22 mouse cellular contexts compared by ENCODE assay signal in genomic region chr3:138714788-138715187, GRCm38 (mm10).
"Had no signal": no experiment of that assay in that cellular context is flagged by ENCODE, and none has a peak within 500 bp of the region (broad histone marks: within the 10 kb centered on the region; RNA-seq: fewer than 3 reads in every experiment).

No protein-coding gene starts in this region.

- ATAC-seq: forebrain, embryonic 13.5 days; forebrain, embryonic 14.5 days; forebrain, embryonic 15.5 days; forebrain, embryonic 16.5 days; forebrain, postnatal 0 days had no signal

- H3K27me3 ChIP-seq: embryonic facial prominence, embryonic 12.5 days; embryonic facial prominence, embryonic 13.5 days; embryonic facial prominence, embryonic 15.5 days; forebrain, embryonic 12.5 days; forebrain, embryonic 13.5 days; forebrain, embryonic 15.5 days had no signal

- DNase-seq: cerebellum, adult 9-10 months; cerebellum, adult 9-11 months; cerebellum, postnatal 10 days; cerebellum, postnatal 14 days; cerebellum, postnatal 25 days; cerebellum, postnatal 36 days; embryo, embryonic 11 days; forebrain, postnatal 0 days; gastrocnemius, adult 2 months; gastrocnemius, postnatal 10 days; gastrocnemius, postnatal 14 days; gastrocnemius, postnatal 25 days; gastrocnemius, postnatal 36 days; heart, adult 2 months had no signal
